Mouse (Mus musculus) liver, embryonic 14.5 days (tissue): ENCODE results near the gene Cabp2. TPM values are rescaled to one million over a fixed set of nuclear protein-coding genes. Genes with fewer than 3 reads are reported as not detected.
"Not testable (repeated sequence)": the region's sequence is repeated elsewhere in the genome, so short reads cannot be mapped to it uniquely, and the experiment has no call there.

Experiments
- ATAC-seq: fragments of 200-750 bp; cut with Nextera tagmentation; 2 replicates; pipeline ENCODE4 v1.8.0; 2017; ENCODE audit warnings: moderate number of reproducible peaks, mild to moderate bottlenecking, moderate library complexity; ENCODE audit not compliant: insufficient read depth
- DNase-seq, 3 experiments: peaks; one replicate each; pipeline ENCODE4 v3.0.0-alpha.2; 2012 to 2013; ENCODE audit warnings: low read depth in 3 of 3, low spot score in 3 of 3
- H3K27ac ChIP-seq: fragments of 300-500 bp; sonication (generic); 2 replicates; pipeline ENCODE4 v1.5.1; 2014; ENCODE audit warnings: moderate library complexity, mild to moderate bottlenecking, control low read depth, inconsistent platforms
- H3K27me3 ChIP-seq: fragments of 300-500 bp; sonication (generic); 2 replicates; pipeline ENCODE4 v1.6.1; 2014; ENCODE audit warnings: mild to moderate bottlenecking, low read length, moderate library complexity; ENCODE audit not compliant: control insufficient read depth, insufficient read depth
- H3K36me3 ChIP-seq: fragments of 300-500 bp; sonication (generic); replicated peaks from 2 replicates; pipeline ENCODE4 v1.6.1; 2014; ENCODE audit warnings: low read depth; ENCODE audit not compliant: control insufficient read depth, insufficient read depth
- H3K4me1 ChIP-seq, 2 experiments: fragments of 200-500 bp in 1 of 2; fragments of 300-500 bp in 1 of 2; sonication (generic) in 1 of 2; replicated peaks; 2 replicates each; pipeline ENCODE4 v1.6.1; 2012 to 2014; ENCODE audit warnings: antibody characterized with exemption in 1 of 2, inconsistent platforms in 1 of 2, low read length in 1 of 2; ENCODE audit not compliant: control insufficient read depth in 2 of 2, insufficient read depth in 2 of 2
- H3K4me2 ChIP-seq: fragments of 300-500 bp; sonication (generic); 2 replicates; pipeline ENCODE4 v1.6.1; 2014; ENCODE audit warnings: low read depth, mild to moderate bottlenecking, control low read depth, moderate library complexity
- H3K4me3 ChIP-seq, 2 experiments: fragments of 200-500 bp in 1 of 2; fragments of 300-500 bp in 1 of 2; sonication (generic) in 1 of 2; 2 replicates each; pipeline ENCODE4 v1.5.1; 2012 to 2014; ENCODE audit warnings: low read depth in 2 of 2, low read length in 2 of 2, mild to moderate bottlenecking in 2 of 2, control low read depth in 1 of 2, inconsistent platforms in 1 of 2, moderate library complexity in 1 of 2; ENCODE audit not compliant: insufficient read depth in 1 of 2
- H3K9ac ChIP-seq: fragments of 300-500 bp; sonication (generic); replicated peaks from 2 replicates; pipeline ENCODE4 v1.6.1; 2014; ENCODE audit warnings: mild to moderate bottlenecking, control low read depth, moderate library complexity
- H3K9me3 ChIP-seq: fragments of 300-500 bp; sonication (generic); 2 replicates; pipeline ENCODE4 v1.6.1; 2016; ENCODE audit warnings: low read length, mixed read lengths; ENCODE audit not compliant: control insufficient read depth
- CTCF ChIP-seq: IDR thresholded peaks from 2 replicates; pipeline ENCODE4 v1.5.1; 2016; ENCODE audit warnings: antibody characterized with exemption, low read depth, control low read depth
- EP300 ChIP-seq: IDR thresholded peaks from 2 replicates; pipeline ENCODE4 v1.6.1; 2016; ENCODE audit warnings: antibody characterized with exemption, low read depth
- WGBS: fragments of 180-500 bp; shearing (Covaris S2); extraction: QIAGEN DNeasy Blood & Tissue Kit; methylation state at CpG from one replicate; pipeline ENCODE4 v1.1.7; 2014; ENCODE audit not compliant: insufficient replicate concordance; 5-methylcytosine and 5-hydroxymethylcytosine counted together
- polyA plus RNA-seq, 2 experiments: library from polyadenylated mRNA; depleted of rRNA in 1 of 2; stranded (reverse) in 1 of 2; unstranded in 1 of 2; fragments of >200 nt; fragmentation: Nextera tagmentation in 1 of 2; extraction: Ambion mirVana in 1 of 2; gene quantifications; 2 replicates each; pipeline versions ENCODE4 v1.2.1 to v1.2.3; 2012 to 2014

The Cabp2 gene
- polyA plus RNA-seq, 2 experiments = 0.16 to 0.44 TPM

DNA sequence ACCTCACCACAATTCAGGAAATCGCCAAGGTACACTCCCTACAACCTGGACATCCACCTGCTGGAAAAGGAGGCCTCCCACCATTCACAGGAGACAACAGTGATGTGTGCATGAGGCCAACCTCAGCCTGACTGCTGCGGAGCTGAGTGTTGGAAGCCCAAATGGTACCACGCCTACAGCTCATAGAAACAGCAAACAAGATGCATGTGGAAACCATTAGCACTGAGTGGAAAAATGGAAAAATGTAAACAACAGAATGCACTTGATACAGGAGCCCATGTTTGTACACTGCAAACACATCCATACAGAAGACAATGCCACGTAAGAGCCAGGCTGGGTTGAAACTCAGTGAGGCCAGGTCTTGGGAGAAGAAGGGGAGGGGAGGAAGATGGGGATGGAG is 43.1 kb downstream of the Cabp2 start:
- Histone ChIP-seq H3K27me3 (no peaks in the 10 kb centered on the region), H3K4me3 (no peak overlapping the region), H3K36me3 (peaks cover 13% of the 10 kb centered on the region), H3K9ac (peak overlapping the region; percentile 6; the same call in 1 of the 2 replicates), H3K9me3 (no peaks in the 10 kb centered on the region), H3K4me1 (peaks cover 50 to 53% of the 10 kb centered on the region in 2 experiments), H3K27ac (peak overlapping the region; percentile 22), H3K4me2 (peak overlapping the region; percentile 66; the same call in 1 of the 2 replicates)
- DNase-seq = no peak
- no peak for ATAC-seq
- 76% methylated on average over 4 of the region's 4 CpGs for WGBS
- TF ChIP-seq CTCF (no peak), EP300 (no peak)

DNA sequence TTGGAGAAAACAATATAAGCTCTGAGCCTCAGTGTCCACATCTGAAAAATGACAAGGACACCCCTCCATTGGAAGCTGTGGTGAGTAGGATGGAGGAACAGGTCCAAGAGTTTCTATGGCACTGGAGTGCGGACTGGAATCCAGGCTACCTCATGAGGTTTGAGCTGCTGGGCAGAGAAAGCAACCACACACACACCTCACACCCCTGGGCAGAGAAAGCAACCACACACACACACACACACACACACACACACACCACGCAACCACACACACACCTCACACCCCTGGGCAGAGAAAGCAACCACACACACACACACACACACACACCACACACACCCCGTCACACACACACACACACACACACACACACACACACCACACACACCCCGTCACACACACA is 43.9 kb downstream of the Cabp2 start:
- ATAC-seq = peak; percentile 14
- Histone ChIP-seq H3K36me3 (peaks cover 14% of the 10 kb centered on the region), H3K4me1 (peaks cover 56 to 57% of the 10 kb centered on the region in 2 experiments), H3K4me3 (peak overlapping the region; percentile 50 to 96), H3K9ac (peak overlapping the region; percentile 75), H3K27ac (peak overlapping the region; percentile 67), H3K4me2 (peak overlapping the region; percentile 66)
- 15% methylated on average over 4 of the region's 4 CpGs for WGBS
- H3K9me3 ChIP-seq, DNase-seq, H3K27me3 ChIP-seq: not testable (repeated sequence)

DNA sequence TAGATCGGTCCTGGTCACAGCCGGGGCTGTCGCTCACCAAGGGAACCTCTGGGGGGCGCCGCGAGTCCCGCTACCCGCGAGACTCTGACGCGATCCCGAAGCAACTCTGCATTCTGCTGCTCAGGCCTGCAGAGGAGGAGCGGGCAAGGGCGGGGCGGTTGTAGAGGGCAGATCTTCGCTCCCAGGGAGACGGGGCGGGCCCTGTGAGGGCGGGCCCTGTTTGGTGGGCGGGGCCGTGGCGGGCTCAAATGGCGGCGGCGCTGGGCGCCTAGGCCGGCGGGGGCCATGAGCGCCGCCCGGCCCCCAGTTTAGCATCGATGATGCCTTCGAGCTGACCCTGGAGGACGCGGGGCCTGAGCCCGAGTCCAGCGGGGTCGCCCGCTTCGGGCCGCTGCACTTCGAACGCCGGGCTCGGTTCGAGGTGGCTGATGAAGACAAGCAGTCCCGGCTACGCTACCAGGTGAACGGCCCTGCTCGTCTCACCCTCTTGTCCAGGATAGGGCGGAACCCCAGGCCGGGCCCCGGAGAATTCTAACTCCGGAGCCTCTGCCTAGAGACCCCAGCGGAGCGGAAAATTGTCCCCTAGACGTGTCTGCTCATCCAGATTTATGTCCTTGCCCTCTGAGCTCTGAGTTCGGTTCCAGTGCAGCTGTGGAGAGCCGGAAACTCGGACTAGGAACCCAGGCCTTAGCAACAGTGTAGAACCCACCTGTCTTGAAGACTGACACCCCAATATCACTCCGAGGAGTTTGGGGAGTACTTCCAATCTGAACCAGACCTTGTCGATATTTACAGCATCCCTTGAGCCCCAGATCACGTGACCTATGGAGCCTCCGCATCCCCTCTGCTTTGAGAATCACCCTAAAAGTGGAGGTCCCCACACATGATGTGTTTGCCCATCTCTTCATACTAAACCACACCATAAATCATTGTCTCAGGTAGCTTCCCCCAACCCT is 44.6 kb downstream of the Cabp2 start, which contains the start of gene Aip:
Aip (minus strand) TSS at position 118 of the 956 bp plus-strand sequence.
- Histone ChIP-seq H3K4me3 (peak within 1 kb of the TSS; percentile 96), H3K27me3 (no peaks in the 10 kb centered on the region), H3K4me1 (peaks cover 53 to 54% of the 10 kb centered on the region in 2 experiments), H3K36me3 (peaks cover 14% of the 10 kb centered on the region), H3K4me2 (peak within 1 kb of the TSS; percentile 68), H3K9me3 (no peaks in the 10 kb centered on the region), H3K27ac (peak within 1 kb of the TSS; percentile 82), H3K9ac (peak within 1 kb of the TSS; percentile 93)
- DNase-seq (peak; percentile 96), ATAC-seq (peak; percentile 91)
- TF ChIP-seq EP300 = no peak
- peak; percentile 90 for TF ChIP-seq CTCF
- 2% methylated on average over 64 of the region's 64 CpGs for WGBS

DNA sequence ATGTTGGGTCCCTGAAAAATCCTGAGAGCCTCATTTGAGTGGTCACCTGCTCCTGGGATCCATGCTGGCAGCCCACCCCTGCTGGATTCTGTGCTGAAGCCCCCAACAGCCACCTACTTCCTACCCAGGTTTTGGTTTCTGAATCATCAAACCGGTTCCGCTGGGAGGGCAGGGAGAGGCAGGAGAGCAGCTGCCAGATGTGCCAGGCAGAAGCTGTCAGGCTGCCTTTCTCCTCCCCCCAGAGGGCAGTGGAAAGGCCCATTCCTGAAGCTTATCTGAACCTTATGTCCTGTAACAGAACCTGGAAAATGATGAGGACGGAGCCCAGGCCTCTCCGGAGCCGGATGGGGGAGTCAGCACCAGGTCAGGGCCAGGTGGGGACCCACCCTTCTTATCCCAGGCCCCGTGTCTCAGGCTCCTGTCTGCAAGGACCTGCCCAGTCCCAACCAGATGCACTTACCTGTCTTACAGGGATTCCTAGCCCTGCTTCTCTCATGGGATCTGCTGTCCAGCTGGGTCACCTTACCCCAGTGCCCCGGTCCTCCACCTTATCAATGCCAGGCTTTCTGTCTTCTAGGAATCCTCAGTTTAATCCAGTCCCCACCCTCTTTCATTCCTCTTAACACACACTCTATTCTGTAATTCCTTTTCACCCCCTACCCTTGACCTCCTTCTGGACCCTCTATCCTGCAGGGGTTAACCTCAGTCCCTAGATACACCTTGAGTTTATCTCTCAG is 45.5 kb downstream of the Cabp2 start:
- DNase-seq (no peak), ATAC-seq (no peak)
- no peaks in the 10 kb centered on the region for H3K27me3 ChIP-seq
- H3K9me3 ChIP-seq = no peaks in the 10 kb centered on the region
- peak overlapping the region; percentile 82 for H3K27ac ChIP-seq
- H3K9ac ChIP-seq = peak overlapping the region; percentile 93
- peaks cover 54 to 57% of the 10 kb centered on the region in 2 experiments for H3K4me1 ChIP-seq
- TF ChIP-seq CTCF = 0 out of 2 replicates have a peak, but pooled peaks have one; percentile 5
- no peak for TF ChIP-seq EP300
- peaks cover 20% of the 10 kb centered on the region for H3K36me3 ChIP-seq
- H3K4me3 ChIP-seq = peak overlapping the region; percentile 96
- peak overlapping the region; percentile 68 for H3K4me2 ChIP-seq
- WGBS = 67% methylated on average over 7 of the region's 7 CpGs
